Mouse (Mus musculus): ENCODE measurements at regions not wholly inside any gene's neighbourhood (a gene's known extent, or its start where the extent isn't known, plus 50 kb on each side); places are given as distances from the start of the nearest gene placed in this dataset.

DNA sequence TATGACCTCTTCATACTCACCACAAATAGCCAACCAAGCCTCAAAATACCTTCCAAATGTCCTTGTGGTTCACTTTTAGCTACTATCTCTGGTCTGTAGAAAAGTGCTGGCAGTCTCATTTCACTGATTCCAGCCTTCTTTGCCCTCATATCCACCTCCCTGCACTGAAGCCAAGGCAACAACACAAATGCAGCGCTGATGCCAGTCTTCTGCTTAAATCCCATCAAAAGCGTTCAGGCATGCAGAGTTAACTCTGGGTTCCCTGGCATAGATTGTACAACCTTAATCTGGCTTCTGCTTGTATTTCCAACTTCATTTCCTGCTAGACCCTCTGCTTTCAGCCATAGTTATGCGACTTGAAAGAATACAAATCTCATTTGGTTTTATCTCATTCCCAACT lies 362.9 kb upstream of the Fam49a start:
- no peak for DNase-seq

DNA sequence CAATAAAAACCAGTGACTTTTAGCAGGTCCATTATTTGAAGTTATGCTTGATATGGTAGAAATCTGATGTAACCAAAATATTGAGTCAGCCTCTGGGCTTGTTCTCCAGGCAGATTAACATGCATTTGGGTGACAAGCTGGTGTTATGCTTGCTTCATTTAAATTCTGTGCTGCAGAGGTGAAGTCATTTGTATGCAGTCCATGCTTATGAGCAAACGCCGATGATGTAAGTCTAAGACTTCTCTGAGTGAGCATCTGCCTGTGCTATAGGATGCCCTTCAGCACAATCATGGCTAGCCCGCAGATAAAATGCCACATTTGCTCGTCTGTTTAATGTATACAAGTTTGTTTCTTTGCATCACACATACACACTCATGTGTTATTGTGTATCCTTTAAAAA lies 355.4 kb upstream of the Fam49a start:
- no peak for DNase-seq
